Mouse (Mus musculus) hindbrain, embryonic 16.5 days (tissue): ENCODE measurements around the gene Cul3. TPM values are rescaled to one million over a fixed set of nuclear protein-coding genes. Genes with fewer than 3 reads are reported as not detected.
"Not testable (repeated sequence)": the region's sequence is repeated elsewhere in the genome, so short reads cannot be mapped to it uniquely, and the experiment has no call there.

Experiments
- ATAC-seq: fragments of 200-750 bp; cut with Nextera tagmentation; 2 replicates; pipeline ENCODE4 v1.8.0; 2017; ENCODE audit warnings: moderate TSS enrichment, moderate library complexity
- H3K27ac ChIP-seq: fragments of 300-500 bp; sonication (generic); 2 replicates; pipeline ENCODE4 v1.5.1; 2014; ENCODE audit warnings: low read depth, mild to moderate bottlenecking, control low read depth, low read length, moderate library complexity
- H3K27me3 ChIP-seq: fragments of 300-500 bp; sonication (generic); replicated peaks from 2 replicates; pipeline ENCODE4 v1.6.1; 2014; ENCODE audit warnings: low read length; ENCODE audit not compliant: control insufficient read depth, insufficient read depth
- H3K36me3 ChIP-seq: fragments of 300-500 bp; sonication (generic); 2 replicates; pipeline ENCODE4 v1.6.1; 2014; ENCODE audit warnings: mild to moderate bottlenecking, low read length, moderate library complexity, mixed read lengths; ENCODE audit not compliant: control insufficient read depth, insufficient read depth
- H3K4me1 ChIP-seq: fragments of 300-500 bp; sonication (generic); 2 replicates; pipeline ENCODE4 v1.6.1; 2014; ENCODE audit warnings: low read depth, low read length; ENCODE audit not compliant: control insufficient read depth, insufficient read depth
- H3K4me2 ChIP-seq: fragments of 300-500 bp; sonication (generic); 2 replicates; pipeline ENCODE4 v1.6.1; 2014; ENCODE audit warnings: mild to moderate bottlenecking, low read length, control low read depth, moderate library complexity
- H3K4me3 ChIP-seq: fragments of 300-500 bp; sonication (generic); 2 replicates; pipeline ENCODE4 v1.5.1; 2014; ENCODE audit warnings: mild to moderate bottlenecking, low read length, control low read depth, moderate library complexity
- H3K9ac ChIP-seq: fragments of 300-500 bp; sonication (generic); 2 replicates; pipeline ENCODE4 v1.6.1; 2014; ENCODE audit warnings: low read depth, mild to moderate bottlenecking, control low read depth, low read length, moderate library complexity
- H3K9me3 ChIP-seq: fragments of 300-500 bp; sonication (generic); 2 replicates; pipeline ENCODE4 v1.6.1; 2014; ENCODE audit warnings: mild to moderate bottlenecking, low read length, moderate library complexity; ENCODE audit not compliant: control insufficient read depth
- WGBS: fragments of 180-500 bp; shearing (Covaris S2); extraction: QIAGEN DNeasy Blood & Tissue Kit; methylation state at CpG from one replicate; pipeline ENCODE4 v1.1.7; 2014; 5-methylcytosine and 5-hydroxymethylcytosine counted together
- polyA plus RNA-seq: library from polyadenylated mRNA; unstranded; fragments of >200 nt; fragmentation: Nextera tagmentation; extraction: Ambion mirVana; gene quantifications from 2 replicates; pipeline ENCODE4 v1.2.1, GENCODE M21; 2015

Cul3 gene
- polyA plus RNA-seq, 1 experiment from 2014 or later: 23.5 TPM

DNA sequence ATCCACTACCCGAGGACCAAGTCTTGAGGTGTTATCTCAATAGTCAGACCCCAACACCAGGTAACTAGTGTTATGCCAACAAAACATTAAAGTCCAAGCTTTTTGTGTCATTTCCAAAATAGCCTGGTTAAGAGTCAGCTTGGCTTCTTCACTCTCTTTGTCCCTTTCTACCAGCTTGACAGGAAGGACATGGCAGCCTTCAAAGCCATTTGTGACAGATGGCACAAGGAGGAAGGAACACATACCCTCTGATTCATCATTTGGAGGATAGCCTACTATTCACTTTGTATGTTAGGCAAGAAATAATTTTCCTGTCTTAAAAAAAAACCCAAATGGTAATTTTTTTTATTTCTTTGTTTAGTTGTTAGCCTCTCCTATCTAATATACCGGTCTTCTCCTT is 22.7 kb upstream of the Cul3 start:
- Histone ChIP-seq H3K9ac (no peak overlapping the region), H3K27me3 (no peaks in the 10 kb centered on the region), H3K4me1 (no peaks in the 10 kb centered on the region), H3K4me2 (no peak overlapping the region), H3K36me3 (no peaks in the 10 kb centered on the region), H3K9me3 (no peaks in the 10 kb centered on the region), H3K4me3 (no peak overlapping the region), H3K27ac (no peak overlapping the region)
- ATAC-seq: no peak
- 89% methylated on average over 2 of the region's 2 CpGs for WGBS

DNA sequence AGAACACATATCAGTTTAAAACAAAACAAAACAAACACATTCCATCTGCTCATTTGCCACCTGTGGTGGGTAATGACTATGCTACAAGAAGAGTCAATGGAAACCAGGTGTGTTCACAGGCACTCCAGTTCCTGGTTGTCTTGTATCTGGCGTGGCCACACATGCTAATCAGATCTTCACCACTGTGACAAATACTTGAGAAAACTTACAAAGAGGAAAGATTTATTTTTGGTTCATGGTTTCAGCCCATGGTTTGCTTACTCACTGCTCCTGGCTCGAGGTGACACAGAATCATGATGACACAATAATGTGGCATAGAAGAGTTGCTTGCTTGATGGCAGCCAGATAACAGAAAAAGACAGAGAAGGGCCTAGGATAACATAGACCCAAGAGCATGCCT is 22.1 kb upstream of the Cul3 start:
- Histone ChIP-seq H3K9me3 (no peaks in the 10 kb centered on the region), H3K4me2 (no peak overlapping the region), H3K4me1 (no peaks in the 10 kb centered on the region), H3K4me3 (no peak overlapping the region), H3K27ac (no peak overlapping the region), H3K36me3 (no peaks in the 10 kb centered on the region), H3K9ac (no peak overlapping the region), H3K27me3 (no peaks in the 10 kb centered on the region)
- WGBS: 84% methylated on average over 2 of the region's 2 CpGs
- ATAC-seq: no peak

DNA sequence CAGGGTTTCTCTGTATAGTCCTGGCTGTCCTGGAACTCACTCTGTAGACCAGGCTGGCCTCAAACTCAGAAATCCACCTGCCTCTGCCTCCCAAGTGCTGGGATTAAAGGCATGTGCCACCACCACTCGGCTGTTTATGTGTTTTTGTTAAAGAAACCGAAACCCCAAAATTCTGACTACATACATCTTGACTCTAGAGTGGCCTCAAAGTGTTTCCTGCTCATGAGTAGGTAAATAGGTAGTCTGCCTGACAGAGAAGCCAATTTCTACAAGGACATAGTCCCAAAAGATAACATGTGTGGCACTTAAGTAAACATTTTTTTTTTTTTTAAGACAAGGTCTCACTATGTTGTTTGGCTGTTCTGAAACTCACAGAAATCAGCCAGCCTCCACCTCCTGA is 21.5 kb upstream of the Cul3 start:
- not testable (repeated sequence) for H3K27me3 ChIP-seq, H3K4me3 ChIP-seq, ATAC-seq, H3K9ac ChIP-seq, H3K27ac ChIP-seq, H3K4me1 ChIP-seq, H3K9me3 ChIP-seq, H3K36me3 ChIP-seq, H3K4me2 ChIP-seq
- WGBS: 86% methylated on average over 2 of the region's 2 CpGs

DNA sequence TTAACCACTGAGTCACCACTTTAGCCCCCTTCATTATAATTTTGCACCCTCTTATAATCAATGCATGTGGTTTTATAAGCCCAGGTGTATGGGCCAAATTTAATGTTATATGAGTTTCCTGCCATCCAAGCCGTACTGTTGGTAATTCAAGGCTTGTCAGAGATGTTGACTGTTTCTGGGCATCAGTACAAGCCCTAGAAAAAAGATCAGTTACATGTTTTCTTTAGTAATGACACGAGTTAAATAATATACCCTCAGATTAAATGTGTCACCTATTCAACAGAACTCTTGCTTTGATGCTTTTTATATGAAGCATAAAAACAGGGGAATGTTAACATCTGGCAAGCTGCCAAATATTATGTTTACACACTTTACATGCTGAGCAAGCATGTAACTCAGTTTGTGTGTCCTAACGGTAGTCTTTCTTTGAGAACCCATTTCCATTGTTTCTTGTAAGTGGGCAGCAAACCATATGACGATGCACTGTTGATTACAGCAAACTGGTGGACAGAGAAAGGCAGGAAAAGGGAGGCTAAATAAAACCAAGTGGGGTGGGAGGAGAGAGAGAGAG is 19.8 kb upstream of the Cul3 start:
- H3K4me3 ChIP-seq: no peak overlapping the region
- no peak overlapping the region for H3K27ac ChIP-seq
- no peak for ATAC-seq
- H3K4me1 ChIP-seq: no peaks in the 10 kb centered on the region
- no peaks in the 10 kb centered on the region for H3K9me3 ChIP-seq
- H3K9ac ChIP-seq: no peak overlapping the region
- H3K36me3 ChIP-seq: no peaks in the 10 kb centered on the region
- WGBS: 39% methylated on average over 4 of the region's 4 CpGs
- no peak overlapping the region for H3K4me2 ChIP-seq
- no peaks in the 10 kb centered on the region for H3K27me3 ChIP-seq

DNA sequence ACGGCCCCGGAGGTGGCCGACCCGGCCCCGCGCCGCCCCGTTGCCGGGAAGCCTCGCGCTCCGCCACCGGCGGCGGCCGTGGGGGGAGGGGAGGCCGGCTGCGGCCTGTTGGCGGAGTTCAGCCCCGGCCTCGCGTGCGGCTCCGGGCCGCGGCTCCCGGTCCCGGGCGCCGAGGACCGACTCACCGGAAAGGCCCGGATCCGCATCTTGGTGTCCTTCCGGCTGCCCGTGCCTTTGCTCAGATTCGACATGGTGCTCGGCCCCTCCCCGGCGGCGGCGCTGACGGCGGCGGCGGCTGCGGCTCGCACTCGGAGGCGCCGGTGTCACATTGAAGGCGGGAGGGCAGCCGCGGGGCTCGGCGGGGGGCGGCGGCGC is 232 bp downstream of the Cul3 start:
- WGBS: 1% methylated on average over 13 of the region's 59 CpGs
- peaks cover 21% of the 10 kb centered on the region for H3K4me1 ChIP-seq
- H3K9ac ChIP-seq: peak overlapping the region; percentile 99
- peak overlapping the region; percentile 96 for H3K4me2 ChIP-seq
- peak overlapping the region; percentile 59 for H3K4me3 ChIP-seq
- H3K27me3 ChIP-seq: no peaks in the 10 kb centered on the region
- H3K36me3 ChIP-seq: no peaks in the 10 kb centered on the region
- H3K27ac ChIP-seq: peak overlapping the region; percentile 98
- ATAC-seq: peak; percentile 26
- no peaks in the 10 kb centered on the region for H3K9me3 ChIP-seq

DNA sequence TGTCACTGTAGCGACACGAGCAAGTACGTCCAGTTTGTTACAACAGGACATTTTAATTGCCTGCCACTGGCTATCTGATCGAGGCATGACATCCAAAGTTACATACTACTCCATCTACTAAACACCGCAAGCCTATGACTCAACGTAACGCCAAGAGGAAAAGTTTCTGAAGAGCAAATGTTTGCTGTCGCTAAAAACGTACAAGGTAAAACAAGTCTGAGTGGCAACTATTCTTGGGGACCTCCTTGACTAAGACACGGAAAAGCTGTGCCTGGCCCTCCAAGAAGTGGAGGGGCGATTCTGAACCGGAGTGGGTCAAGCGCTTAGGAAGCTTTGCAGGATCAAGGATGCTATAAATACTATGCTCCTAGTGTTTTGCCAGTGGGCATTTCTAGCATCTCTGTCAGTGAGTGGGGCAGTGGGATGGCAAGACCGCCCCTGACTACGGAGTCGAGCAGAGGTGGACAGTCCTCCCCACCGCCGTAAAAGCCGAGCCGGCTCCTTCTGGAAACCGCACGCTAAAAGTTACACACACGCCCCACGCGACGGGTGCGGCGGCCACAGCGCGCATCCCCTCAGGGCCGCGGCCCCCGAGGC is 757 bp downstream of the Cul3 start:
- peak overlapping the region; percentile 59 for H3K4me3 ChIP-seq
- H3K4me1 ChIP-seq: peaks cover 21% of the 10 kb centered on the region
- no peaks in the 10 kb centered on the region for H3K9me3 ChIP-seq
- peak overlapping the region; percentile 99 for H3K9ac ChIP-seq
- peak overlapping the region; percentile 98 for H3K27ac ChIP-seq
- WGBS: under 1% methylated on average over 31 of the region's 33 CpGs
- no peaks in the 10 kb centered on the region for H3K36me3 ChIP-seq
- H3K27me3 ChIP-seq: no peaks in the 10 kb centered on the region
- peak overlapping the region; percentile 96 for H3K4me2 ChIP-seq
- peak; percentile 9 for ATAC-seq

DNA sequence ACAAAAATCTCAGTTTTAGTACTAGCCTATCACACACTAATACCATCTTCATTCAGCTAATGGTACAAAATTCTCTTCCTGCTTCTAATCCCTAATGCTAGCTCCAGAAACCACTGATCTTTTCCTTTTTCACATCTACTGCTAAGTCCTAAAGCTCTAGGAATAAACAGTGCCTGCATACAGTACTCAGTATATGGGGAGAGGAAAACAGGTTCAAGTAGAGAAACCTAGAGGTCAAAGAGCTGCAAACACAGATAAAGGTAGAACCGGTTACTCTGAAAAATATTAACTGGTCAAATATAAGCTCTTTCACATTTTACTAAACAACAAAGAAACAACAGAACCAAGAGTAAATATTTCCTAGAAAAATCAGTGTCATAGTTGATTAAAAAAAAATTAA is 1.9 kb downstream of the Cul3 start:
- 39% methylated on average over 1 of the region's 1 CpGs for WGBS
- no peak overlapping the region for H3K9ac ChIP-seq
- ATAC-seq: no peak

DNA sequence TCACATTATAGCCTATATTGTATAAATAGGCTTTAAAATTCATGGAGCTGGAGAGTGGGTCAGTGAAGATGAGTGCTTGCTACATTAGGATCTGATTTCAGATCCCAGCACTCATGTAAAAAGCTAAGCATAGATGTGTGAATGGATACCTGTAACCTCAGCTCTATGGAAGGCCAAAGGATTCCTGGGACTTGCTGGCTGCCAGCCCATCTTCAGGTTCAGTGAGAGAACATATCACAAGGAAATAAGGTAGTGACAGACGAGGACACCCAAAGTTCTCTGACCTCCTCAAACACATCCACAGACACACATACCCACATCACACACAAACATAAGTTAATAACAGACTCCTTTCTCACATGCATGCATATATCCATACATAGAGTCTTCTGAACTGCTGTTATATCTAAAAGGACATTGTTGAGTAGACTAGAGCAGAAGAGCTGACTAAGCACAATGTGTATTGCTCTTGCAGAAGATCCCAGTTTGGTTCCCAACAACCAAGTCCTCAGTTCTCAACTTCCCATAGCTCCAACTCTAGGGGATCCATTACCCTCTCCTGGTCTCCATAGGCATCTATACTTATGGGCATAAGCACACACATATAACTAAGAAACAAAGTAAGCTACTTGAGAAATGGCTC is 4.4 kb downstream of the Cul3 start:
- Histone ChIP-seq H3K9ac (no peak overlapping the region), H3K9me3 (no peaks in the 10 kb centered on the region), H3K4me1 (peaks cover 26% of the 10 kb centered on the region), H3K27ac (no peak overlapping the region), H3K4me2 (no peak overlapping the region), H3K4me3 (no peak overlapping the region), H3K27me3 (no peaks in the 10 kb centered on the region), H3K36me3 (no peaks in the 10 kb centered on the region)
- WGBS: 74% methylated on average over 1 of the region's 1 CpGs
- no peak for ATAC-seq

More for the DNA sequence above, 1.9 kb downstream of the Cul3 start:
- peaks cover 24% of the 10 kb centered on the region for H3K4me1 ChIP-seq
- no peaks in the 10 kb centered on the region for H3K36me3 ChIP-seq
- H3K9me3 ChIP-seq: no peaks in the 10 kb centered on the region
- no peak overlapping the region for H3K27ac ChIP-seq
- peak overlapping the region; percentile 96 for H3K4me2 ChIP-seq
- peak overlapping the region; percentile 32 for H3K4me3 ChIP-seq
- H3K27me3 ChIP-seq: no peaks in the 10 kb centered on the region

DNA sequence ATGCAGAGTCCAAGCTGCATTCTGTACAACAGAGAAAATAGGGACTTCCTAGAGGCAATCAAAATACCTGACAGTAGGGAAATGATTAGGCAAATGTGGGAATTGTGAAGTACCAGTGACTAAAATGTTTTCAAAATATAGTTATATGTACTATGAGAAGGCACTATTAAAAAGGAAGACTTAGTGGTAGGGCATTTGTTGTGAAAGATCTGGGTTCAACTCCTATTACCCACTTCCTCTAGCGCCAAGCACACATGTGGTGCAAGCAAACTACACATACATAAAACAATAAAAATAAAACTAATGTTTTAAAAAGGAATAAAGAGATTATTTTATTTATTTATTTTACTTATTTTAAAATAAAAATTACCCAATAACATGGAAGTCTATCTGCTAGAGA is 5.2 kb downstream of the Cul3 start:
- 97% methylated on average over 1 of the region's 1 CpGs for WGBS
- peaks cover 27% of the 10 kb centered on the region for H3K4me1 ChIP-seq
- no peak overlapping the region for H3K4me2 ChIP-seq
- no peak for ATAC-seq
- no peaks in the 10 kb centered on the region for H3K36me3 ChIP-seq
- no peak overlapping the region for H3K27ac ChIP-seq
- H3K9ac ChIP-seq: no peak overlapping the region
- no peaks in the 10 kb centered on the region for H3K27me3 ChIP-seq
- no peaks in the 10 kb centered on the region for H3K9me3 ChIP-seq
- no peak overlapping the region for H3K4me3 ChIP-seq
